Mouse (Mus musculus): ENCODE measurements around the gene Hilpda. TPM values are rescaled to one million over a fixed set of nuclear protein-coding genes. Genes with fewer than 3 reads are reported as not detected.

Gene Hilpda
- polyA plus RNA-seq, 1 experiment from 2014 or later: 37.8 TPM

GRCm38 (mm10) chr6:29242265-29242664 lies 30.0 kb upstream of the Hilpda start:
- 68% methylated on average over 1 of the region's 1 CpGs for WGBS
- DNase-seq (ENCODE audit: low spot score) (no peak), ATAC-seq (ENCODE audit: low FRiP score) (no peak)

GRCm38 (mm10) chr6:29245272-29246120 lies 26.8 kb upstream of the Hilpda start:
- no peak for ATAC-seq (ENCODE audit: low FRiP score)
- Histone ChIP-seq H3K36me3 (ENCODE audit: control insufficient read depth, insufficient read depth, low read length) (no peaks in the 10 kb centered on the region), H3K4me3 (ENCODE audit: low read depth, low read length) (no peak overlapping the region), H3K4me2 (replicated peaks; ENCODE audit: low read depth, low read length) (no peak overlapping the region), H3K9ac (ENCODE audit: low read depth, low read length) (no peak overlapping the region), H3K4me1 (replicated peaks; ENCODE audit: control insufficient read depth, insufficient read depth, low read length) (no peaks in the 10 kb centered on the region), H3K27me3 (ENCODE audit: control insufficient read depth, insufficient read depth, low read length) (no peaks in the 10 kb centered on the region), H3K27ac (ENCODE audit: low read depth, low read length) (no peak overlapping the region), H3K9me3 (ENCODE audit: control insufficient read depth, low read length) (no peaks in the 10 kb centered on the region)
- 75% methylated on average over 14 of the region's 14 CpGs for WGBS
- no peak for DNase-seq (ENCODE audit: low spot score)

More at GRCm38 (mm10) chr6:29242265-29242664, 30.0 kb upstream of the Hilpda start:
- Histone ChIP-seq H3K4me3 (ENCODE audit: low read depth, low read length) (no peak overlapping the region), H3K9ac (ENCODE audit: low read depth, low read length) (no peak overlapping the region), H3K27ac (ENCODE audit: low read depth, low read length) (no peak overlapping the region), H3K4me2 (replicated peaks; ENCODE audit: low read depth, low read length) (no peak overlapping the region), H3K36me3 (ENCODE audit: control insufficient read depth, insufficient read depth, low read length) (no peaks in the 10 kb centered on the region), H3K9me3 (ENCODE audit: control insufficient read depth, low read length) (no peaks in the 10 kb centered on the region), H3K27me3 (ENCODE audit: control insufficient read depth, insufficient read depth, low read length) (no peaks in the 10 kb centered on the region), H3K4me1 (replicated peaks; ENCODE audit: control insufficient read depth, insufficient read depth, low read length) (no peaks in the 10 kb centered on the region)

- ATAC-seq (ENCODE audit: low FRiP score) (no peak), DNase-seq (ENCODE audit: low spot score) (no peak)
- Histone ChIP-seq H3K9ac (ENCODE audit: low read depth, low read length) (no peak overlapping the region), H3K27ac (ENCODE audit: low read depth, low read length) (no peak overlapping the region), H3K36me3 (ENCODE audit: control insufficient read depth, insufficient read depth, low read length) (no peaks in the 10 kb centered on the region), H3K4me3 (ENCODE audit: low read depth, low read length) (no peak overlapping the region), H3K4me2 (replicated peaks; ENCODE audit: low read depth, low read length) (no peak overlapping the region), H3K9me3 (ENCODE audit: control insufficient read depth, low read length) (no peaks in the 10 kb centered on the region), H3K27me3 (ENCODE audit: control insufficient read depth, insufficient read depth, low read length) (no peaks in the 10 kb centered on the region), H3K4me1 (replicated peaks; ENCODE audit: control insufficient read depth, insufficient read depth, low read length) (no peaks in the 10 kb centered on the region)
- WGBS: 76% methylated on average over 3 of the region's 3 CpGs
These were observed 26.1 kb upstream of the Hilpda start for GRCm38 (mm10) chr6:29246183-29246582.

- H3K4me3 ChIP-seq (ENCODE audit: low read depth, low read length): no peak overlapping the region
- H3K36me3 ChIP-seq (ENCODE audit: control insufficient read depth, insufficient read depth, low read length): no peaks in the 10 kb centered on the region
- H3K4me2 ChIP-seq (replicated peaks; ENCODE audit: low read depth, low read length): no peak overlapping the region
- 40% methylated on average over 5 of the region's 5 CpGs for WGBS
- H3K27me3 ChIP-seq (ENCODE audit: control insufficient read depth, insufficient read depth, low read length): no peaks in the 10 kb centered on the region
- no peak overlapping the region for H3K27ac ChIP-seq (ENCODE audit: low read depth, low read length)
- H3K9ac ChIP-seq (ENCODE audit: low read depth, low read length): no peak overlapping the region
- no peaks in the 10 kb centered on the region for H3K4me1 ChIP-seq (replicated peaks; ENCODE audit: control insufficient read depth, insufficient read depth, low read length)
- no peaks in the 10 kb centered on the region for H3K9me3 ChIP-seq (ENCODE audit: control insufficient read depth, low read length)
- DNase-seq (ENCODE audit: low spot score) (no peak), ATAC-seq (ENCODE audit: low FRiP score) (no peak)
These were observed 25.7 kb upstream of the Hilpda start for GRCm38 (mm10) chr6:29246585-29246984.

GRCm38 (mm10) chr6:29247072-29247471 lies 25.2 kb upstream of the Hilpda start:
- Histone ChIP-seq H3K9me3 (ENCODE audit: control insufficient read depth, low read length) (no peaks in the 10 kb centered on the region), H3K27ac (ENCODE audit: low read depth, low read length) (no peak overlapping the region), H3K4me2 (replicated peaks; ENCODE audit: low read depth, low read length) (no peak overlapping the region), H3K36me3 (ENCODE audit: control insufficient read depth, insufficient read depth, low read length) (no peaks in the 10 kb centered on the region), H3K9ac (ENCODE audit: low read depth, low read length) (no peak overlapping the region), H3K4me1 (replicated peaks; ENCODE audit: control insufficient read depth, insufficient read depth, low read length) (no peaks in the 10 kb centered on the region), H3K27me3 (ENCODE audit: control insufficient read depth, insufficient read depth, low read length) (no peaks in the 10 kb centered on the region), H3K4me3 (ENCODE audit: low read depth, low read length) (no peak overlapping the region)
- WGBS: 69% methylated on average over 4 of the region's 4 CpGs
- ATAC-seq (ENCODE audit: low FRiP score): no peak
- no peak for DNase-seq (ENCODE audit: low spot score)

GRCm38 (mm10) chr6:29259418-29259817 lies 12.9 kb upstream of the Hilpda start:
- Histone ChIP-seq H3K4me1 (replicated peaks; ENCODE audit: control insufficient read depth, insufficient read depth, low read length) (no peaks in the 10 kb centered on the region), H3K27me3 (ENCODE audit: control insufficient read depth, insufficient read depth, low read length) (no peaks in the 10 kb centered on the region), H3K4me2 (replicated peaks; ENCODE audit: low read depth, low read length) (no peak overlapping the region), H3K36me3 (ENCODE audit: control insufficient read depth, insufficient read depth, low read length) (no peaks in the 10 kb centered on the region), H3K9ac (ENCODE audit: low read depth, low read length) (no peak overlapping the region), H3K4me3 (ENCODE audit: low read depth, low read length) (no peak overlapping the region), H3K27ac (ENCODE audit: low read depth, low read length) (no peak overlapping the region), H3K9me3 (ENCODE audit: control insufficient read depth, low read length) (no peaks in the 10 kb centered on the region)
- ATAC-seq (ENCODE audit: low FRiP score) (no peak), DNase-seq (ENCODE audit: low spot score) (no peak)
- 85% methylated on average over 1 of the region's 1 CpGs for WGBS

GRCm38 (mm10) chr6:29261831-29262230 lies 10.5 kb upstream of the Hilpda start:
- H3K4me3 ChIP-seq (ENCODE audit: low read depth, low read length): no peak overlapping the region
- H3K9ac ChIP-seq (ENCODE audit: low read depth, low read length): no peak overlapping the region
- no peak overlapping the region for H3K27ac ChIP-seq (ENCODE audit: low read depth, low read length)
- H3K36me3 ChIP-seq (ENCODE audit: control insufficient read depth, insufficient read depth, low read length): no peaks in the 10 kb centered on the region
- no peak overlapping the region for H3K4me2 ChIP-seq (replicated peaks; ENCODE audit: low read depth, low read length)
- ATAC-seq (ENCODE audit: low FRiP score): no peak
- H3K27me3 ChIP-seq (ENCODE audit: control insufficient read depth, insufficient read depth, low read length): no peaks in the 10 kb centered on the region
- H3K9me3 ChIP-seq (ENCODE audit: control insufficient read depth, low read length): no peaks in the 10 kb centered on the region
- no peaks in the 10 kb centered on the region for H3K4me1 ChIP-seq (replicated peaks; ENCODE audit: control insufficient read depth, insufficient read depth, low read length)
- WGBS: 80% methylated on average over 5 of the region's 5 CpGs
- no peak for DNase-seq (ENCODE audit: low spot score)

GRCm38 (mm10) chr6:29263650-29264455 lies 8.4 kb upstream of the Hilpda start:
- Histone ChIP-seq H3K27ac (ENCODE audit: low read depth, low read length) (no peak overlapping the region), H3K9ac (ENCODE audit: low read depth, low read length) (no peak overlapping the region), H3K4me1 (replicated peaks; ENCODE audit: control insufficient read depth, insufficient read depth, low read length) (no peaks in the 10 kb centered on the region), H3K36me3 (ENCODE audit: control insufficient read depth, insufficient read depth, low read length) (no peaks in the 10 kb centered on the region), H3K9me3 (ENCODE audit: control insufficient read depth, low read length) (no peaks in the 10 kb centered on the region), H3K4me2 (replicated peaks; ENCODE audit: low read depth, low read length) (no peak overlapping the region), H3K27me3 (ENCODE audit: control insufficient read depth, insufficient read depth, low read length) (no peaks in the 10 kb centered on the region), H3K4me3 (ENCODE audit: low read depth, low read length) (no peak overlapping the region)
- ATAC-seq (ENCODE audit: low FRiP score): 0 out of 2 replicates have a peak, but pooled peaks have one; percentile 30
- DNase-seq (ENCODE audit: low spot score): peak; percentile 31
- 51% methylated on average over 6 of the region's 6 CpGs for WGBS

Data from hindbrain, embryonic 11.5 days (tissue).